Mouse (Mus musculus) kidney, postnatal 4 days (tissue): ENCODE measurements around the gene Foxj2.

ENCODE experiments used
- DNase-seq, 2 experiments: peaks; one replicate each; pipeline ENCODE4 v3.0.0; 2021; ENCODE audit warnings: mixed read lengths in 2 of 2

Foxj2 gene

GRCm38 (mm10) chr6:122879141-122879735 is 59.5 kb downstream of the Foxj2 start:
- no peak for DNase-seq

- DNase-seq, result no peak
These were observed 60.2 kb downstream of the Foxj2 start for GRCm38 (mm10) chr6:122879781-122880505.

GRCm38 (mm10) chr6:122881287-122881686 is 61.6 kb downstream of the Foxj2 start:
- no peak for DNase-seq

GRCm38 (mm10) chr6:122883603-122884002 is 63.9 kb downstream of the Foxj2 start:
- DNase-seq, result no peak

GRCm38 (mm10) chr6:122889599-122889998 is 69.9 kb downstream of the Foxj2 start:
- no peak for DNase-seq

GRCm38 (mm10) chr6:122892442-122893049 is 72.8 kb downstream of the Foxj2 start:
- DNase-seq, result peak; percentile 79 to 82
